Mouse (Mus musculus): ENCODE measurements around the gene Cyth4. TPM values are rescaled to one million over a fixed set of nuclear protein-coding genes. Genes with fewer than 3 reads are reported as not detected.
A peak's percentile ranks its signal among the peaks of the same experiment; 100 is the strongest.

Gene Cyth4
- polyA plus RNA-seq, 1 experiment from 2014 or later: 3.8 TPM

- DNase-seq (ENCODE audit: low spot score): no peak
- H3K27me3 ChIP-seq (ENCODE audit: control insufficient read depth, insufficient read depth, low read length): no peaks in the 10 kb centered on the region
- H3K4me2 ChIP-seq (replicated peaks): no peak overlapping the region
- H3K4me1 ChIP-seq (replicated peaks; ENCODE audit: control insufficient read depth, insufficient read depth, low read length): peaks cover 36% of the 10 kb centered on the region
- no peak overlapping the region for H3K4me3 ChIP-seq (replicated peaks; ENCODE audit: low read length)
- ATAC-seq (ENCODE audit: low FRiP score): no peak
- H3K9me3 ChIP-seq (ENCODE audit: control insufficient read depth, low read length): no peaks in the 10 kb centered on the region
- no peak overlapping the region for H3K9ac ChIP-seq
- WGBS: 48% methylated on average over 2 of the region's 2 CpGs
- H3K27ac ChIP-seq: 0 out of 2 replicates have a peak overlapping the region, but pooled peaks have one; percentile 14
- no peaks in the 10 kb centered on the region for H3K36me3 ChIP-seq (replicated peaks; ENCODE audit: control insufficient read depth, insufficient read depth)
These were observed 35.5 kb downstream of the Cyth4 start for GRCm38 (mm10) chr15:78632387-78632786.

GRCm38 (mm10) chr15:78633413-78633812 lies 36.6 kb downstream of the Cyth4 start:
- H3K4me1 ChIP-seq (replicated peaks; ENCODE audit: control insufficient read depth, insufficient read depth, low read length): peaks cover 36% of the 10 kb centered on the region
- peak; percentile 57 for DNase-seq (ENCODE audit: low spot score)
- H3K4me3 ChIP-seq (replicated peaks; ENCODE audit: low read length): no peak overlapping the region
- H3K9ac ChIP-seq: no peak overlapping the region
- no peaks in the 10 kb centered on the region for H3K36me3 ChIP-seq (replicated peaks; ENCODE audit: control insufficient read depth, insufficient read depth)
- H3K27ac ChIP-seq: peak overlapping the region; percentile 63; the same call in 1 of the 2 replicates
- H3K9me3 ChIP-seq (ENCODE audit: control insufficient read depth, low read length): no peaks in the 10 kb centered on the region
- ATAC-seq (ENCODE audit: low FRiP score): no peak
- H3K4me2 ChIP-seq (replicated peaks): no peak overlapping the region
- WGBS: 16% methylated on average over 5 of the region's 5 CpGs
- H3K27me3 ChIP-seq (ENCODE audit: control insufficient read depth, insufficient read depth, low read length): no peaks in the 10 kb centered on the region

GRCm38 (mm10) chr15:78634095-78634737 lies 37.4 kb downstream of the Cyth4 start:
- no peaks in the 10 kb centered on the region for H3K36me3 ChIP-seq (replicated peaks; ENCODE audit: control insufficient read depth, insufficient read depth)
- no peaks in the 10 kb centered on the region for H3K27me3 ChIP-seq (ENCODE audit: control insufficient read depth, insufficient read depth, low read length)
- H3K27ac ChIP-seq: peak overlapping the region; percentile 63
- peaks cover 36% of the 10 kb centered on the region for H3K4me1 ChIP-seq (replicated peaks; ENCODE audit: control insufficient read depth, insufficient read depth, low read length)
- no peak overlapping the region for H3K9ac ChIP-seq
- H3K4me2 ChIP-seq (replicated peaks): no peak overlapping the region
- no peaks in the 10 kb centered on the region for H3K9me3 ChIP-seq (ENCODE audit: control insufficient read depth, low read length)
- ATAC-seq (ENCODE audit: low FRiP score) (peak; percentile 68), DNase-seq (ENCODE audit: low spot score) (peak; percentile 82)
- WGBS: 29% methylated on average over 10 of the region's 10 CpGs
- no peak overlapping the region for H3K4me3 ChIP-seq (replicated peaks; ENCODE audit: low read length)

DNA sequence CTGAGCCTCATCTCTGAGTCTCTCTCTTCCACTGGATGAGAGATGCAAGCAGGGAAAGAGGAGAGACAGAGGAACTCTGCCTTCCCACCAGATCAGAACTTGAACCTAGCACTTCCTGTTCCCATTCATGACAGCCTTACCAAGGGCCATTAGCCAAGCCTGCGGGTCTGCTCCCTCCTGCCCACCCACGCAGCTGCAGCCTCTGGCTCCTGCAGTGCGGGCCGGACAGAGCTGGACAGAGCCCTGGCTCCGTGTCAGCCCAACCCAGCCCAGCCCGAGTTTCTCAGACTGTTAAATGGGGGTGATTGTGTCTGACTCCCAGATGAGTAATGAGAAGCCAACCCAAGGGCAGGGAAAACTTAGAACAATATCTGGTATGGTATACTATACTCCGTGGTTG lies 38.4 kb downstream of the Cyth4 start:
- Histone ChIP-seq H3K4me2 (replicated peaks) (no peak overlapping the region), H3K36me3 (replicated peaks; ENCODE audit: control insufficient read depth, insufficient read depth) (no peaks in the 10 kb centered on the region), H3K4me1 (replicated peaks; ENCODE audit: control insufficient read depth, insufficient read depth, low read length) (peaks cover 36% of the 10 kb centered on the region), H3K4me3 (replicated peaks; ENCODE audit: low read length) (no peak overlapping the region), H3K9ac (no peak overlapping the region), H3K27me3 (ENCODE audit: control insufficient read depth, insufficient read depth, low read length) (no peaks in the 10 kb centered on the region), H3K27ac (no peak overlapping the region), H3K9me3 (ENCODE audit: control insufficient read depth, low read length) (no peaks in the 10 kb centered on the region)
- DNase-seq (ENCODE audit: low spot score) (no peak), ATAC-seq (ENCODE audit: low FRiP score) (no peak)
- 37% methylated on average over 7 of the region's 7 CpGs for WGBS

DNA sequence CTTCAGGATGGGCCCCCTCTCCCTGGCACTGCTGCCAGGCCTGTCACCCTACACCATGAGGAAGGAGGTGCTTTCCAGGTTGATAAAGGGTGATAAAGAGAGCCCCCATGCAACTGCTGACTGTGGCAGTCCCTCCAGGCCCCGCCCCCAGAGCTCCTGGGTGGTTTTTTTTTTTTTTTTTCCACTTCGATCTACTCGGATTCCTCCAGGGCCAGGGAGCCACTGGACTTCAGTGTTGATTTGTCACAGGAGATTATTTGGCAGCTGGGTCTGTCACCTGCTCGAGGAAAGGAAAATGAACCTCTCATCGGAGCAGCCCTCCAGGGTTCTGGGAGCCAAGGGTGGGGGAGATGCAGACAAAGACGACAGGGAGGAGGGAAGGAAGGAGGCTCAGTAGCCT lies 46.8 kb downstream of the Cyth4 start:
- no peak overlapping the region for H3K4me3 ChIP-seq (replicated peaks; ENCODE audit: low read length)
- no peak overlapping the region for H3K9ac ChIP-seq
- H3K27me3 ChIP-seq (ENCODE audit: control insufficient read depth, insufficient read depth, low read length): no peaks in the 10 kb centered on the region
- H3K27ac ChIP-seq: no peak overlapping the region
- H3K4me2 ChIP-seq (replicated peaks): no peak overlapping the region
- no peaks in the 10 kb centered on the region for H3K9me3 ChIP-seq (ENCODE audit: control insufficient read depth, low read length)
- H3K36me3 ChIP-seq (replicated peaks; ENCODE audit: control insufficient read depth, insufficient read depth): no peaks in the 10 kb centered on the region
- H3K4me1 ChIP-seq (replicated peaks; ENCODE audit: control insufficient read depth, insufficient read depth, low read length): peaks cover 6% of the 10 kb centered on the region
- no peak for DNase-seq (ENCODE audit: low spot score)
- no peak for ATAC-seq (ENCODE audit: low FRiP score)
- WGBS: 18% methylated on average over 6 of the region's 6 CpGs

- no peak for DNase-seq (ENCODE audit: low spot score)
- Histone ChIP-seq H3K4me1 (replicated peaks; ENCODE audit: control insufficient read depth, insufficient read depth, low read length) (peaks cover 6% of the 10 kb centered on the region), H3K9me3 (ENCODE audit: control insufficient read depth, low read length) (no peaks in the 10 kb centered on the region), H3K27ac (no peak overlapping the region; the same call in 1 of the 2 replicates), H3K36me3 (replicated peaks; ENCODE audit: control insufficient read depth, insufficient read depth) (no peaks in the 10 kb centered on the region), H3K4me2 (replicated peaks) (no peak overlapping the region), H3K9ac (no peak overlapping the region), H3K27me3 (ENCODE audit: control insufficient read depth, insufficient read depth, low read length) (no peaks in the 10 kb centered on the region), H3K4me3 (replicated peaks; ENCODE audit: low read length) (no peak overlapping the region)
- no peak for ATAC-seq (ENCODE audit: low FRiP score)
- WGBS: 45% methylated on average over 8 of the region's 8 CpGs
These were observed 47.8 kb downstream of the Cyth4 start for GRCm38 (mm10) chr15:78644606-78645005.

GRCm38 (mm10) chr15:78647746-78648145 lies 50.9 kb downstream of the Cyth4 start:
- H3K4me2 ChIP-seq (replicated peaks): no peak overlapping the region
- 82% methylated on average over 4 of the region's 4 CpGs for whole genome bisulfite sequencing

GRCm38 (mm10) chr15:78651169-78651568 lies 54.3 kb downstream of the Cyth4 start:
- DNase-seq (ENCODE audit: low spot score) (no peak), ATAC-seq (ENCODE audit: low FRiP score) (no peak)
- Histone ChIP-seq H3K9me3 (ENCODE audit: control insufficient read depth, low read length) (no peaks in the 10 kb centered on the region), H3K4me3 (replicated peaks; ENCODE audit: low read length) (no peak overlapping the region), H3K27ac (no peak overlapping the region), H3K4me2 (replicated peaks) (no peak overlapping the region), H3K9ac (no peak overlapping the region), H3K36me3 (replicated peaks; ENCODE audit: control insufficient read depth, insufficient read depth) (no peaks in the 10 kb centered on the region), H3K4me1 (replicated peaks; ENCODE audit: control insufficient read depth, insufficient read depth, low read length) (no peaks in the 10 kb centered on the region), H3K27me3 (ENCODE audit: control insufficient read depth, insufficient read depth, low read length) (no peaks in the 10 kb centered on the region)
- WGBS: 34% methylated on average over 4 of the region's 4 CpGs

More at GRCm38 (mm10) chr15:78647746-78648145, 50.9 kb downstream of the Cyth4 start:
- no peak overlapping the region for H3K27ac ChIP-seq
- no peaks in the 10 kb centered on the region for H3K27me3 ChIP-seq (ENCODE audit: control insufficient read depth, insufficient read depth, low read length)
- H3K4me1 ChIP-seq (replicated peaks; ENCODE audit: control insufficient read depth, insufficient read depth, low read length): peaks cover 6% of the 10 kb centered on the region
- ATAC-seq (ENCODE audit: low FRiP score): no peak
- no peak for DNase-seq (ENCODE audit: low spot score)
- no peaks in the 10 kb centered on the region for H3K36me3 ChIP-seq (replicated peaks; ENCODE audit: control insufficient read depth, insufficient read depth)
- no peaks in the 10 kb centered on the region for H3K9me3 ChIP-seq (ENCODE audit: control insufficient read depth, low read length)
- no peak overlapping the region for H3K9ac ChIP-seq
- H3K4me3 ChIP-seq (replicated peaks; ENCODE audit: low read length): no peak overlapping the region

GRCm38 (mm10) chr15:78664268-78664667 lies 67.4 kb downstream of the Cyth4 start:
- Histone ChIP-seq H3K4me3 (replicated peaks; ENCODE audit: low read length) (no peak overlapping the region), H3K27ac (no peak overlapping the region), H3K9ac (no peak overlapping the region), H3K4me1 (replicated peaks; ENCODE audit: control insufficient read depth, insufficient read depth, low read length) (no peaks in the 10 kb centered on the region), H3K27me3 (ENCODE audit: control insufficient read depth, insufficient read depth, low read length) (no peaks in the 10 kb centered on the region), H3K36me3 (replicated peaks; ENCODE audit: control insufficient read depth, insufficient read depth) (no peaks in the 10 kb centered on the region), H3K4me2 (replicated peaks) (no peak overlapping the region), H3K9me3 (ENCODE audit: control insufficient read depth, low read length) (no peaks in the 10 kb centered on the region)
- 63% methylated on average over 5 of the region's 5 CpGs for WGBS
- DNase-seq (ENCODE audit: low spot score) (no peak), ATAC-seq (ENCODE audit: low FRiP score) (no peak)

Data from hindbrain, embryonic 14.5 days (tissue).